Mouse (Mus musculus): Measurements from ENCODE around the gene Nkx2-5.

DNA sequence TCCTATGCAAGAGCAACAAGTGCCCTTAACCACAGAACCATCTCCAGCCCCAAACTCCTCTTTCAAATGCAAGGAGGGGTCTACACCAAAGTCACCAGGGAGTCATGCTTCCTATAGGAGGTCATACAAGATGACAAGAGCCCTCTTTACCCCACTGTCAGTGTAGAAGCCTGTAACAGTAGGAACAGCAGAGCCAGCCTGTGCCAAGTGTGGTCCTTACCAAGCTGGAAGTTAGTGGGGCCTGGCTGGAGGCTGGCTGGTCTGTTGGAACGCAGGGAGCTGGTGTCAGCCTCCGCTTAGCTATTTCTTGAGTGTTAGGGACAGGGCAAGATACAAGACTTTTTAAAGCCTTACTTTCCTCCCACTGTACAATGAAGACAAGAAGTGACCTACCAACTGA lies 11.0 kb downstream of the Nkx2-5 start:
- no peak for TF ChIP-seq CTCF (IDR thresholded peaks at IDR 0.05; ENCODE audit: extremely low read depth, insufficient read length, insufficient replicate concordance, low read depth, low read length)
- no peak for TF ChIP-seq POLR2A (IDR thresholded peaks at IDR 0.05; ENCODE audit: low read depth, low read length)
